Mouse (Mus musculus): ENCODE measurements around the gene 3110040M04Rik. TPM values are rescaled to one million over a fixed set of nuclear protein-coding genes. Genes with fewer than 3 reads are reported as not detected.

3110040M04Rik gene
- polyA plus RNA-seq, 1 experiment from 2014 or later, result 0.66 TPM

DNA sequence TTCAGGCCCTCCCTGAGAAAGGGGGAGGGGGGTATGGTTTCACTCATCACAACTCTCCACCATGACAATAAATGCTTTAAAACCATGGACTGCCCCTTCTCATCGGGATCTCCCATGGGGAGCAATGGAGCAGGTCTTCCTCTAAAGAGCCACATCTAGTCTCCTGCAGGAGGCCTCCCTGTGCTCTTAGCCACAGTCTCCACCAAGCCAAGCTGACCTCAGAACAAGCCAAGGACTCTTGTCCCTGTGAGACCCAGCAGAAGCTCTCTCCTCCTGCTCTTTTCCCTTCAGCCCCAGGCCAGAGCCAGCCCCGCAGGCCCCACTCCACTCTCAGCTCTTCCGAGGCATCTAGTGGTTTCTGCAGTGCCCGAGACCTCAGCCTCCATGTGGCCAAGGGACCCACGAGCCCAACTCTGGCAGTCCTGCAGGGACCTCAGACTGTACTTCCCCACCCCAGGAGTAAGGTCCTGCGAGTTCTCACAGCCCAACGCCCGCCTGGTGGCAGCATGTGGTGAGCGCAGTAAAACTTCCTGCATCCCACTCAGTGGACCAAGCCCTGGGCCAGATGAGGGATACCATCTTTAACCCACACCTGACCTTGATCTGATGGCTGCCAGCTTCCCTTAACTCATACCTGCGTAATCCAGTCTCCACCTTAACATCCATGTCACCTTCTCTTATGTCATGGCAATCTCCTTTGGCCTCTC lies 18.8 kb downstream of the 3110040M04Rik start:
- no peak overlapping the region for H3K27ac ChIP-seq (ENCODE audit: low read depth, low read length)
- no peak overlapping the region for H3K4me2 ChIP-seq (ENCODE audit: low read depth)
- H3K4me3 ChIP-seq (ENCODE audit: low read depth, low read length), result no peak overlapping the region
- no peaks in the 10 kb centered on the region for H3K27me3 ChIP-seq (ENCODE audit: control insufficient read depth, insufficient read depth, low read length)
- H3K9me3 ChIP-seq (ENCODE audit: control insufficient read depth, low read length), result no peaks in the 10 kb centered on the region
- no peaks in the 10 kb centered on the region for H3K4me1 ChIP-seq (ENCODE audit: control insufficient read depth, insufficient read depth, low read length)
- no peak overlapping the region for H3K9ac ChIP-seq (ENCODE audit: low read length)
- 85% methylated on average over 10 of the region's 10 CpGs for WGBS
- DNase-seq (ENCODE audit: low spot score) (no peak), ATAC-seq (ENCODE audit: insufficient read depth, low FRiP score, low TSS enrichment) (no peak)
- H3K36me3 ChIP-seq (ENCODE audit: control insufficient read depth, insufficient read depth, low read length), result no peaks in the 10 kb centered on the region

DNA sequence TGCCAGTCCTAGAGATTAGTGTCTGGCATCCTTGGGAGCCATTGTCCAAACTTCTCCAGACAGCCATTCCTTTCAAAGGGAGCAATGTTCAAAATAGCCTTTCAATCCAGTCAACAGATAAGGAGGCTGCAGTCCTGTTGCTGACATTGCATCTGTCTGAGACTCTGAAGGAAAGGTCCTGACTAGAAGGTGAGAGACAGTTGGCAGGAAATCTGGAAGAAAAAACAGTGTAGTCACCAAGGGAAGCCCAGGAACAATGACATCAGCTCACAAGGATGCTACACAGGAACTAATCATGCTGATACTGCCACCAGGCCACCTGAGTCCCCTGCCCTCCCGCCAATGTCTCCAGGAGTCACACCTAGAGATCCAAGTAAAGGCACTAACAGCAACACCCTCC lies 19.5 kb downstream of the 3110040M04Rik start:
- Histone ChIP-seq H3K27me3 (ENCODE audit: control insufficient read depth, insufficient read depth, low read length) (no peaks in the 10 kb centered on the region), H3K4me3 (ENCODE audit: low read depth, low read length) (no peak overlapping the region), H3K9ac (ENCODE audit: low read length) (no peak overlapping the region), H3K4me1 (ENCODE audit: control insufficient read depth, insufficient read depth, low read length) (no peaks in the 10 kb centered on the region), H3K4me2 (ENCODE audit: low read depth) (no peak overlapping the region), H3K36me3 (ENCODE audit: control insufficient read depth, insufficient read depth, low read length) (no peaks in the 10 kb centered on the region), H3K9me3 (ENCODE audit: control insufficient read depth, low read length) (no peaks in the 10 kb centered on the region), H3K27ac (ENCODE audit: low read depth, low read length) (no peak overlapping the region)
- no peak for ATAC-seq (ENCODE audit: insufficient read depth, low FRiP score, low TSS enrichment)
- 54% methylated on average over 1 of the region's 1 CpGs for WGBS
- DNase-seq (ENCODE audit: low spot score), result no peak

GRCm38 (mm10) chr1:151224536-151224935 lies 20.6 kb downstream of the 3110040M04Rik start:
- WGBS, result 79% methylated on average over 1 of the region's 1 CpGs
- H3K4me3 ChIP-seq (ENCODE audit: low read depth, low read length), result no peak overlapping the region
- H3K36me3 ChIP-seq (ENCODE audit: control insufficient read depth, insufficient read depth, low read length), result no peaks in the 10 kb centered on the region
- no peaks in the 10 kb centered on the region for H3K27me3 ChIP-seq (ENCODE audit: control insufficient read depth, insufficient read depth, low read length)
- no peak overlapping the region for H3K9ac ChIP-seq (ENCODE audit: low read length)
- H3K4me2 ChIP-seq (ENCODE audit: low read depth), result no peak overlapping the region
- no peak overlapping the region for H3K27ac ChIP-seq (ENCODE audit: low read depth, low read length)
- DNase-seq (ENCODE audit: low spot score) (no peak), ATAC-seq (ENCODE audit: insufficient read depth, low FRiP score, low TSS enrichment) (no peak)
- no peaks in the 10 kb centered on the region for H3K4me1 ChIP-seq (ENCODE audit: control insufficient read depth, insufficient read depth, low read length)
- no peaks in the 10 kb centered on the region for H3K9me3 ChIP-seq (ENCODE audit: control insufficient read depth, low read length)

GRCm38 (mm10) chr1:151227506-151227905 lies 23.6 kb downstream of the 3110040M04Rik start:
- no peaks in the 10 kb centered on the region for H3K9me3 ChIP-seq (ENCODE audit: control insufficient read depth, low read length)
- WGBS, result 79% methylated on average over 8 of the region's 8 CpGs
- H3K27ac ChIP-seq (ENCODE audit: low read depth, low read length), result no peak overlapping the region
- ATAC-seq (ENCODE audit: insufficient read depth, low FRiP score, low TSS enrichment) (no peak), DNase-seq (ENCODE audit: low spot score) (no peak)
- no peaks in the 10 kb centered on the region for H3K36me3 ChIP-seq (ENCODE audit: control insufficient read depth, insufficient read depth, low read length)
- no peaks in the 10 kb centered on the region for H3K27me3 ChIP-seq (ENCODE audit: control insufficient read depth, insufficient read depth, low read length)
- H3K9ac ChIP-seq (ENCODE audit: low read length), result no peak overlapping the region
- no peak overlapping the region for H3K4me2 ChIP-seq (ENCODE audit: low read depth)
- no peaks in the 10 kb centered on the region for H3K4me1 ChIP-seq (ENCODE audit: control insufficient read depth, insufficient read depth, low read length)
- no peak overlapping the region for H3K4me3 ChIP-seq (ENCODE audit: low read depth, low read length)

DNA sequence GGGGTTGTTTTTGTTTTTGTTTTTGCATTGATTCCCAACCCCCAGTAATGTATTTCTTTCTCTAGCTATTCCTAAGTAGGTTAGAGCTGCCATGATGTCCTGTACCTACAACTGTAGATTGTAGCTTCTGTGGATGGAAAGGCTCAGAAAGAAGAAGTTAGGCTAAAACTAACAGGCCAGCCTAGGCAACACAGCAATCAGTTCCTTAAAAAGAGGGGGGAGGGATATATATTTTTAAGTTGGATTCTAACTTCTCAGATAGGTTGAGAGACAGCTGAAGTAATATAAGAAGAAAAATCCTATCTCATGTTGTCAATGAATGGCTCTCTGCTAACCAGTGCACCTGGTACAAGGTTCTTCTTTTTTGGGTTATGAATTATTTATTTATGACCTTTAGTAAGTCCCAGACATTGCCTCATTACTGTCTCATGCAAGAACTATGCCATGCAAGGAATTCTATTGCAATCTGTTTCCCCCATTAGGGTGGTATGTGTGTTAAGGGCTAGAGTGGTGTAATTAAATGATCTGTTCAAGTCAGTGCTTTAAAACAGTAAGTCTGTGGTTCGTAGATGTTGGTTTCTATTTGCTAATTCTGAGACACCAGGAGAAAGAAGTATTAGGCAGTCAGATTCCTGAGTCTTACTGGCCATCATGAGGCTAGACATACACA lies 24.5 kb downstream of the 3110040M04Rik start:
- H3K36me3 ChIP-seq (ENCODE audit: control insufficient read depth, insufficient read depth, low read length), result no peaks in the 10 kb centered on the region
- no peak overlapping the region for H3K9ac ChIP-seq (ENCODE audit: low read length)
- no peaks in the 10 kb centered on the region for H3K27me3 ChIP-seq (ENCODE audit: control insufficient read depth, insufficient read depth, low read length)
- H3K9me3 ChIP-seq (ENCODE audit: control insufficient read depth, low read length), result no peaks in the 10 kb centered on the region
- WGBS, result 85% methylated on average over 1 of the region's 1 CpGs
- H3K4me2 ChIP-seq (ENCODE audit: low read depth), result no peak overlapping the region
- H3K4me3 ChIP-seq (ENCODE audit: low read depth, low read length), result no peak overlapping the region
- H3K4me1 ChIP-seq (ENCODE audit: control insufficient read depth, insufficient read depth, low read length), result no peaks in the 10 kb centered on the region
- DNase-seq (ENCODE audit: low spot score), result no peak
- no peak for ATAC-seq (ENCODE audit: insufficient read depth, low FRiP score, low TSS enrichment)
- H3K27ac ChIP-seq (ENCODE audit: low read depth, low read length), result no peak overlapping the region

DNA sequence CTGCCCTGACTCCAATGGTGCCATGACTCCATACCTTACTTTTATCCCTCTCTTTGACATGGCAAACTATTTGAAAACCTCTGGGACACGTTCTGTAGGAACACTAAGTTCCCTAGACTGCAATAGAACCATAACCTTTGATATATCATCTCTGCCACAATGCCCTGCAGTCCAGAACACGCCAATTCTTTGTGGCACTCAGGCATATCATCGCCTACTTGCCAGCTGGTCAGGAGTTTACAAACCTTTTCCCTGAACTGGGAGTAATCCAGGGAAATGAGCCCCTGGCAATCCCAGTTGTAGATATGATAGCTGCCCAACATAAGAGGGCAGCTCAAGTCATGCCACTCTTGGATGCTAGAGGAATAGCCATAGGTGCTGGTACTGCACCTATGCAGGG lies 28.4 kb downstream of the 3110040M04Rik start:
- no peaks in the 10 kb centered on the region for H3K9me3 ChIP-seq (ENCODE audit: control insufficient read depth, low read length)
- DNase-seq (ENCODE audit: low spot score), result no peak
- H3K27ac ChIP-seq (ENCODE audit: low read depth, low read length), result no peak overlapping the region
- WGBS, result 85% methylated on average over 3 of the region's 3 CpGs
- no peaks in the 10 kb centered on the region for H3K4me1 ChIP-seq (ENCODE audit: control insufficient read depth, insufficient read depth, low read length)
- H3K9ac ChIP-seq (ENCODE audit: low read length), result no peak overlapping the region
- no peaks in the 10 kb centered on the region for H3K36me3 ChIP-seq (ENCODE audit: control insufficient read depth, insufficient read depth, low read length)
- H3K4me3 ChIP-seq (ENCODE audit: low read depth, low read length), result no peak overlapping the region
- H3K4me2 ChIP-seq (ENCODE audit: low read depth), result no peak overlapping the region
- no peaks in the 10 kb centered on the region for H3K27me3 ChIP-seq (ENCODE audit: control insufficient read depth, insufficient read depth, low read length)
- no peak for ATAC-seq (ENCODE audit: insufficient read depth, low FRiP score, low TSS enrichment)

- no peak overlapping the region for H3K4me2 ChIP-seq (ENCODE audit: low read depth)
- H3K9ac ChIP-seq (ENCODE audit: low read length), result no peak overlapping the region
- H3K27ac ChIP-seq (ENCODE audit: low read depth, low read length), result no peak overlapping the region
- no peaks in the 10 kb centered on the region for H3K27me3 ChIP-seq (ENCODE audit: control insufficient read depth, insufficient read depth, low read length)
- no peaks in the 10 kb centered on the region for H3K36me3 ChIP-seq (ENCODE audit: control insufficient read depth, insufficient read depth, low read length)
- no peaks in the 10 kb centered on the region for H3K4me1 ChIP-seq (ENCODE audit: control insufficient read depth, insufficient read depth, low read length)
- ATAC-seq (ENCODE audit: insufficient read depth, low FRiP score, low TSS enrichment) (no peak), DNase-seq (ENCODE audit: low spot score) (no peak)
- no peaks in the 10 kb centered on the region for H3K9me3 ChIP-seq (ENCODE audit: control insufficient read depth, low read length)
- H3K4me3 ChIP-seq (ENCODE audit: low read depth, low read length), result no peak overlapping the region
- 85% methylated on average over 3 of the region's 3 CpGs for WGBS
Measured at GRCm38 (mm10) chr1:151233756-151234155, 29.8 kb downstream of the 3110040M04Rik start.

DNA sequence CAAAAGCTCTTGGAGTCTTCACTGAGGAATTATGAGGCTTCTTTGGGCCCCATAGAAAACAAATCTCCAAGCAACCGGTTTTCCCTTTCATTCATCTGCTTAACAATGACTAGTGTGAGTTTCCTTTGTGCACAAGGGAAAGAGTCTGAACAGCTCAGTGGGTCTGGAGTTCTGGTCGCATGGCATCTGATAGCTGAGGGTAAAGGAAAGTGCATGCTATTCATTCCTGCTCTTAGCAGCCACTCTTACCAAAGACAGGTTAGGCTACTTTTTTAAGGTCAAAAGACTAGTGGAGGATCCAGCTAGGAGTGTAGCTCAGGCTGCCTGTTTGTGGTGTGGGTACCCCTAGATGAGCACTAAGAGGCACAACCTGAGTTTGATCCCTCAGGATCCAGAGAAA lies 31.7 kb downstream of the 3110040M04Rik start:
- DNase-seq (ENCODE audit: low spot score), result no peak
- 29% methylated on average over 2 of the region's 2 CpGs for WGBS

More for the DNA sequence above, 31.7 kb downstream of the 3110040M04Rik start:
- Histone ChIP-seq H3K4me3 (ENCODE audit: low read depth, low read length) (no peak overlapping the region), H3K4me1 (ENCODE audit: control insufficient read depth, insufficient read depth, low read length) (no peaks in the 10 kb centered on the region), H3K4me2 (ENCODE audit: low read depth) (no peak overlapping the region), H3K27ac (ENCODE audit: low read depth, low read length) (no peak overlapping the region), H3K9me3 (ENCODE audit: control insufficient read depth, low read length) (no peaks in the 10 kb centered on the region), H3K27me3 (ENCODE audit: control insufficient read depth, insufficient read depth, low read length) (no peaks in the 10 kb centered on the region), H3K9ac (ENCODE audit: low read length) (no peak overlapping the region), H3K36me3 (ENCODE audit: control insufficient read depth, insufficient read depth, low read length) (no peaks in the 10 kb centered on the region)
- ATAC-seq (ENCODE audit: insufficient read depth, low FRiP score, low TSS enrichment), result no peak
